Mouse (Mus musculus): ENCODE measurements around the gene Gkn2. TPM values are rescaled to one million over a fixed set of nuclear protein-coding genes. Genes with fewer than 3 reads are reported as not detected.
A peak's percentile ranks its signal among the peaks of the same experiment; 100 is the strongest.

Gene Gkn2
- total and polyA plus RNA-seq, 2 experiments, result not detected

DNA sequence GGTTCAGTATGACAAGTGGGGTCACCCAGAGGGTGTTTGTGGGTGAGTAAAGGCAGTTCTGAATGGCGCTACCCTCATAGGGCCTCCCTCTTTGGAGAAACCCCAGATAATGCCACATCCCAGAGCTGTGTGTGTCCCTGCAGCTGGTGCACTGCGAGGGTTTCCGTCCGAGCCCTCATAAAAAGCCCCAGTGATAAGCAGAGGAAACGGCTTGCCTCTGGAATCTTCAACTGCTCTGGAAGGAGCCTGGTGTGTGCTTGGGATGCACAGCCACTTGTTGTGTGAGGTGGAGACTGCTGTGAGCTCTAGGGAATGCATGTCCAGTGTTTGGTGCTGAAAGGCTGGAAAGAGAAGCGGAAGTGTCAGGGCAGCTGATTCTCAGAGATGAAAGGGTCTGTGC, 28.3 kb downstream of the Gkn2 start:
- WGBS, result 76% methylated on average over 6 of the region's 6 CpGs
- Histone ChIP-seq H3K27me3 (ENCODE audit: control insufficient read depth, insufficient read depth, low read length) (no peaks in the 10 kb centered on the region), H3K79me2 (ENCODE audit: control insufficient read depth, insufficient read depth, low read length) (no peaks in the 10 kb centered on the region), H3K27ac (replicated peaks; ENCODE audit: insufficient read depth, low read depth, low read length) (no peak overlapping the region), H3K9ac (ENCODE audit: low read depth, low read length) (no peak overlapping the region), H3K4me1 (ENCODE audit: control insufficient read depth, insufficient read depth, low read length) (no peaks in the 10 kb centered on the region; the same call in 1 of the 2 replicates), H3K36me3 (ENCODE audit: control insufficient read depth, insufficient read depth, low read length) (no peaks in the 10 kb centered on the region), H3K4me3 (ENCODE audit: insufficient read depth, low read depth, low read length) (no peak overlapping the region)
- no peak for DNase-seq (ENCODE audit: extremely low read depth, low read depth, low spot score)
- no peak for TF ChIP-seq POLR2A (IDR thresholded peaks at IDR 0.05; ENCODE audit: extremely low read depth, insufficient read depth, low read length)
- no peak for TF ChIP-seq CTCF (IDR thresholded peaks at IDR 0.05; ENCODE audit: low read depth, low read length)

DNA sequence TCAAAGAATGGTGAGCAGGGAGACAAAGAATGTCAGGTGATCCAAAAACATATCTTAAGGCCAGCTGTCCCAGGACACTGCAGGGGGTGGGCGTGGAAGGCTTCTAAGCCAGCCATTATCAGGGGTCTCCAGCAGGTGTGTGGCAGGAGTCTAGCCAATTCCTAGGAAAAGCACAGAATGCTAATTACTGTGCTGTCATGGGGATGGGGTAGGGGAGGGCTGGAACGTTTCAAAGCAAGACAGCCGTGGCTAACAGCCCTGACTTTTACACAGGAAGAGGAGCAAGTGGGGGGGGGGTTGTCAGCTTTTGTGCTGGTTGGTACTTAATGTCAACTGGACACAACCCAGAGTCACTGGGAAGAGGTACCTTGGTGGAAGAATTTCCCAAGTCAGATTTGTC, 38.9 kb downstream of the Gkn2 start:
- no peaks in the 10 kb centered on the region for H3K4me1 ChIP-seq (ENCODE audit: control insufficient read depth, insufficient read depth, low read length)
- WGBS, result 79% methylated on average over 3 of the region's 3 CpGs
- no peaks in the 10 kb centered on the region for H3K79me2 ChIP-seq (ENCODE audit: control insufficient read depth, insufficient read depth, low read length)
- no peak for DNase-seq (ENCODE audit: extremely low read depth, low read depth, low spot score)
- H3K9ac ChIP-seq (ENCODE audit: low read depth, low read length), result no peak overlapping the region
- H3K4me3 ChIP-seq (ENCODE audit: insufficient read depth, low read depth, low read length), result no peak overlapping the region
- TF ChIP-seq POLR2A (IDR thresholded peaks at IDR 0.05; ENCODE audit: extremely low read depth, insufficient read depth, low read length), result no peak
- TF ChIP-seq CTCF (IDR thresholded peaks at IDR 0.05; ENCODE audit: low read depth, low read length), result no peak
- no peak overlapping the region for H3K27ac ChIP-seq (replicated peaks; ENCODE audit: insufficient read depth, low read depth, low read length)
- H3K27me3 ChIP-seq (ENCODE audit: control insufficient read depth, insufficient read depth, low read length), result no peaks in the 10 kb centered on the region
- H3K36me3 ChIP-seq (ENCODE audit: control insufficient read depth, insufficient read depth, low read length), result no peaks in the 10 kb centered on the region

DNA sequence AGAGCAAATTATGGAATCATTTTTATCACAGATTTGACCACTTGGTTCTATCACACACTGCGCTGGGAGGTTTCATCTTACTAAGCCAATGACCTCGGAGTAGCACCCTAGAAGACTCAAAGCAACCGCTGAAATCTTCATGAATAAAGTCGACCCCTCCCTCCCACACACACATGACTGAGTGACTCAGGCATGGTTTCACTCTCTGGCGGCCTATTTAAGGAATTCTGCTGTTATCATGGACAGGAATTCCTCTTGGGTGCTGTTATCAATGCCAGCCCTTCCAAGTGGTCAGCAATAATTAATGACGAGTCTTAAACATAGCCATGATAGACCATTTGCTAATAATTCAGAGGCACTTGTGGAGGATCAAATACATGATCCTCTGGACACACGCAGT, 49.1 kb downstream of the Gkn2 start:
- Histone ChIP-seq H3K36me3 (ENCODE audit: control insufficient read depth, insufficient read depth, low read length) (no peaks in the 10 kb centered on the region), H3K79me2 (ENCODE audit: control insufficient read depth, insufficient read depth, low read length) (no peaks in the 10 kb centered on the region), H3K4me3 (ENCODE audit: insufficient read depth, low read depth, low read length) (no peak overlapping the region), H3K27me3 (ENCODE audit: control insufficient read depth, insufficient read depth, low read length) (no peaks in the 10 kb centered on the region), H3K27ac (replicated peaks; ENCODE audit: insufficient read depth, low read depth, low read length) (no peak overlapping the region; the same call in 1 of the 2 replicates), H3K4me1 (ENCODE audit: control insufficient read depth, insufficient read depth, low read length) (0 out of 2 replicates have a peak, but pooled peaks cover 2% of the 10 kb centered on the region), H3K9ac (ENCODE audit: low read depth, low read length) (no peak overlapping the region)
- WGBS, result 61% methylated on average over 7 of the region's 7 CpGs
- TF ChIP-seq POLR2A (IDR thresholded peaks at IDR 0.05; ENCODE audit: extremely low read depth, insufficient read depth, low read length) (no peak), CTCF (IDR thresholded peaks at IDR 0.05; ENCODE audit: low read depth, low read length) (no peak)
- no peak for DNase-seq (ENCODE audit: extremely low read depth, low read depth, low spot score)

DNA sequence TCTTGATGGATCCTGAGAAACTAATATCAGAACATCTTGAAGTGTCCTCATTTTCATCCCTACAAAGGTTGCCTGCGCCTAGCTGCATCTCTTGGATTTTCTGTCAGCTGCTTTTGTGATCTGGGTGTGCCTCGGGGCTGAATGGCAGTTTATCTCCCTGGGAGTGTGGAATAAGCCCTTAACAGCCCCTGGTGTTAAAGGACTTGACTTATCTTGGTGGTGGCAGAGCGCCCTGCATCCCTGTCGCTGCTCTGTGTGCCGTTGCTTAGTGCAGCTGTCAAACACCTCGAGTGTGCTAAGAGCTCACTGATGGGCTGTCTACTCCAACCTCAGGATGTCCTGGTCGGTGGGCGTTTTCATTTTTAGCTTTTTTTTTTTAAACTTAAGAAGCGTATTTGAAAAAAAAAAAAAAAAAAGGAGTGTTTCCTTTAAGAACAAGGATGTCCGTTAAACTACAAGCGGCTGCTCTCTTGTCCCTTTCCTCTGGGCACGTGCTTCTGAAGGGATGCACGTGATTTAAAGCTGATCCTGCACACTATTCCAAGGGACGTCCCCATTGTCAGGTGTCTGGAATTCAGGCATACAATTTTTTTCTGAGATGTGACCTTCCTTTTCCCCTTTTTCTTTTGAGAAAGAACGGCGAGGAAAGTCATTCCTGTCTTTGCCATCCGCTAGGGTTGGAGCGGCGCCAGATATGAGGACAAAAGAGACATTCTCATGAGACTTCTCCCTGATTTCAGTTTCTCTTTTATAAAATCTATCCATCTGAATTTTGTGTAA, 51.1 kb downstream of the Gkn2 start:
- H3K9ac ChIP-seq (ENCODE audit: low read depth, low read length), result no peak overlapping the region
- H3K27ac ChIP-seq (replicated peaks; ENCODE audit: insufficient read depth, low read depth, low read length), result no peak overlapping the region
- no peak for DNase-seq (ENCODE audit: extremely low read depth, low read depth, low spot score)
- no peaks in the 10 kb centered on the region for H3K79me2 ChIP-seq (ENCODE audit: control insufficient read depth, insufficient read depth, low read length)
- 65% methylated on average over 19 of the region's 19 CpGs for WGBS
- H3K36me3 ChIP-seq (ENCODE audit: control insufficient read depth, insufficient read depth, low read length), result no peaks in the 10 kb centered on the region
- no peak overlapping the region for H3K4me3 ChIP-seq (ENCODE audit: insufficient read depth, low read depth, low read length)
- no peak for TF ChIP-seq CTCF (IDR thresholded peaks at IDR 0.05; ENCODE audit: low read depth, low read length)
- no peak for TF ChIP-seq POLR2A (IDR thresholded peaks at IDR 0.05; ENCODE audit: extremely low read depth, insufficient read depth, low read length)
- 0 out of 2 replicates have a peak, but pooled peaks cover 2% of the 10 kb centered on the region for H3K4me1 ChIP-seq (ENCODE audit: control insufficient read depth, insufficient read depth, low read length)
- H3K27me3 ChIP-seq (ENCODE audit: control insufficient read depth, insufficient read depth, low read length), result no peaks in the 10 kb centered on the region

DNA sequence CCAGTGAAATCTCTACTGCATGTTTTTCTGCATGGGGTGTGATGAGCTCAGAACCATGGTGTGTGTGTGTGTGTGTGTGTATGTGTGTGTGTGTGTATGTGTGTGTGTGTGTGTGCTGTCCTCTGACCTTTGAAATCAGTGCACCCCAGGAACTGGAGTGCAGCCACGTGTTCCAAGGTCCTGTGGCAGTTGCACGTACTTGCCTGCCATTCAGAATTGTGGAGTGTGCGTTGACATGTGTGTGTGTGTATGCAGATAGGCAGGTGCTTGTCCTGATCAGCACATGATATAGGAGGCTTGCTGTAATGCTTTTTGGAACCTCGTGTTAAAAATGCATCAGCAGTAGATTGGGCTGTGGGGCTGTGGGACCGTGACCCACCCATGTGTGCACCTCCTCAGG, 53.8 kb downstream of the Gkn2 start:
- no peaks in the 10 kb centered on the region for H3K36me3 ChIP-seq (ENCODE audit: control insufficient read depth, insufficient read depth, low read length)
- no peak overlapping the region for H3K27ac ChIP-seq (replicated peaks; ENCODE audit: insufficient read depth, low read depth, low read length)
- TF ChIP-seq CTCF (IDR thresholded peaks at IDR 0.05; ENCODE audit: low read depth, low read length) (no peak), POLR2A (IDR thresholded peaks at IDR 0.05; ENCODE audit: extremely low read depth, insufficient read depth, low read length) (no peak)
- no peaks in the 10 kb centered on the region for H3K79me2 ChIP-seq (ENCODE audit: control insufficient read depth, insufficient read depth, low read length)
- no peak overlapping the region for H3K4me3 ChIP-seq (ENCODE audit: insufficient read depth, low read depth, low read length)
- H3K4me1 ChIP-seq (ENCODE audit: control insufficient read depth, insufficient read depth, low read length), result 0 out of 2 replicates have a peak, but pooled peaks cover 2% of the 10 kb centered on the region
- peak; percentile 55 for DNase-seq (ENCODE audit: extremely low read depth, low read depth, low spot score)
- WGBS, result 55% methylated on average over 5 of the region's 5 CpGs
- H3K9ac ChIP-seq (ENCODE audit: low read depth, low read length), result no peak overlapping the region
- H3K27me3 ChIP-seq (ENCODE audit: control insufficient read depth, insufficient read depth, low read length), result no peaks in the 10 kb centered on the region

DNA sequence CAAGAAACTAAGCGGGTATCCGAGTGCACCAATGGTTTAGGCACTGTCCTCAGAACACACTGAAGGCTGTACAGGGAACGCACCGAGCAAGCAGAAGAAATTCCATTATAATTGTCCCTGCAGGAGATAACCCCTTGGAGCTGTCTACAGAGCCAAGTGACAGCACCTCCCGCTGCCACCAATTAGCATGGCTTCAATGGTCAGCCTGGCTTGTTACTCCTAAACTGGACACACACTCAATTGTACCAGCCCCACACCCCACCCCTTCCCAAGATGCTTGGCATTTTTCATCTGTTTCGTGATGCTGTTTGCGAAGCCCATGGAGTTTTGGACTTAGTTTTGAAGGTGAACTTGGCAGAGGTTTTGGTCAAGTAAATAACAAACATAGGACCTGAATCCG, 54.5 kb downstream of the Gkn2 start:
- Histone ChIP-seq H3K9ac (ENCODE audit: low read depth, low read length) (no peak overlapping the region), H3K27ac (replicated peaks; ENCODE audit: insufficient read depth, low read depth, low read length) (no peak overlapping the region), H3K4me1 (ENCODE audit: control insufficient read depth, insufficient read depth, low read length) (0 out of 2 replicates have a peak, but pooled peaks cover 2% of the 10 kb centered on the region), H3K36me3 (ENCODE audit: control insufficient read depth, insufficient read depth, low read length) (no peaks in the 10 kb centered on the region), H3K4me3 (ENCODE audit: insufficient read depth, low read depth, low read length) (no peak overlapping the region), H3K27me3 (ENCODE audit: control insufficient read depth, insufficient read depth, low read length) (no peaks in the 10 kb centered on the region), H3K79me2 (ENCODE audit: control insufficient read depth, insufficient read depth, low read length) (no peaks in the 10 kb centered on the region)
- DNase-seq (ENCODE audit: extremely low read depth, low read depth, low spot score), result peak; percentile 8
- 68% methylated on average over 8 of the region's 8 CpGs for WGBS
- TF ChIP-seq POLR2A (IDR thresholded peaks at IDR 0.05; ENCODE audit: extremely low read depth, insufficient read depth, low read length), result no peak
- no peak for TF ChIP-seq CTCF (IDR thresholded peaks at IDR 0.05; ENCODE audit: low read depth, low read length)
